Mouse (Mus musculus): ENCODE measurements at regions not wholly inside any gene's neighbourhood (a gene's known extent, or its start where the extent isn't known, plus 50 kb on each side); places are given as distances from the start of the nearest gene placed in this dataset.

GRCm38 (mm10) chr11:19350331-19351242 is 331.8 kb upstream of the Meis1 start:
- WGBS, result 77% methylated on average over 13 of the region's 13 CpGs
- DNase-seq (ENCODE audit: extremely low spot score, low spot score), result no peak

DNA sequence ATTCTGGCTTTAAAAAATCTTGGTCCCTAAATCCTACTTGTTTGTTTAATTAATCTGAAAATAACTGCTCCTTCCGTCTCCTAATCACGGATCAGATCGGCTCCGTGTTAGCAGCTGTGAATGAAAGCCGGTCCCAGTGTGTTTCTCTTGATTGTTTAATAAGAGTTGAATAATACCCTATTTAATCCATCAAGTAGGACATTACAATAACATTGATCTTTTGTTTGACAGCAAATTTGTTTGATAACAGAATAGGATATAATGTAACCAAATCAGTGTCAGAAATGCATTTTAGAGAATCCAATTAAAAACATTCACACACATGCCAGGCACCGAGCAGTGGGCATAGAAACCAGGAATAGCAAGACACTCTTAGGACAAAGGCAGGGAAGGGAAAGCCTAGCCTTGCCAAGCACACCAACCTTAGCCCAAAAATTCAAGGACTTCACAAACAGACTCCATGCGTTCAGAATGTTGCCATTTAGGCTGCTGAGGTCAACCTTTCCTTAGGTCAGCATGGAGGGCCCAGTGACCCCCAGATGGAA is 332.5 kb upstream of the Meis1 start:
- Histone ChIP-seq H3K4me3 (no peak overlapping the region), H3K9me3 (no peaks in the 10 kb centered on the region; the same call in 1 of the 2 replicates), H3K4me1 (peaks cover 20% of the 10 kb centered on the region), H3K27me3 (ENCODE audit: poor library complexity, severe bottlenecking) (peaks cover 53% of the 10 kb centered on the region), H3K36me3 (replicated peaks) (no peaks in the 10 kb centered on the region), H3K27ac (no peak overlapping the region)
- 40% methylated on average over 7 of the region's 7 CpGs for WGBS
- no peak for DNase-seq (ENCODE audit: extremely low spot score, low spot score)

More at GRCm38 (mm10) chr11:19350331-19351242, 331.8 kb upstream of the Meis1 start:
- Histone ChIP-seq H3K4me3 (no peak overlapping the region), H3K27ac (no peak overlapping the region), H3K9me3 (no peaks in the 10 kb centered on the region; the same call in 1 of the 2 replicates), H3K4me1 (peaks cover 20% of the 10 kb centered on the region), H3K27me3 (ENCODE audit: poor library complexity, severe bottlenecking) (peaks cover 53% of the 10 kb centered on the region), H3K36me3 (replicated peaks) (no peaks in the 10 kb centered on the region)

DNA sequence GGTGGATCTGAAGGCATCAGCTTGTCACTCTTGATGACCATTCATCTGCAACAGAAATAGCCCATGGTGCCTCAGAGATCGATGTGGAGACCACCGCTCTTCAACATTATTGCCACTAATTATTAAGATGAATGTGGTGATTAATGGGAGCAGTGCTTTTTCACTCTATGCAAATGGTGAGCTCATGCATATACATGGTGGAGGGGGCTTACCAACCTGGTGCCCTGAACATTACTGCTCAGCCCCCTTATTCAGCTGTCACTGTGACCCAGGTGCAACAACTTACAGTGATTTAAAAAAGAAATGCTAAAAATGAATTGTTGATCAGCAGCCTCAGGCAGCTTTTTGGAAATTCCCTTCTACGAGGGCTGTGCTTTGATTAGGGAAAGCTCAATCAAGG is 334.9 kb upstream of the Meis1 start:
- Histone ChIP-seq H3K4me3 (no peak overlapping the region), H3K27ac (no peak overlapping the region), H3K9me3 (no peaks in the 10 kb centered on the region; the same call in 1 of the 2 replicates), H3K4me1 (peaks cover 20% of the 10 kb centered on the region), H3K36me3 (replicated peaks) (no peaks in the 10 kb centered on the region), H3K27me3 (ENCODE audit: poor library complexity, severe bottlenecking) (peaks cover 39% of the 10 kb centered on the region)
- WGBS, result 87% methylated on average over 3 of the region's 3 CpGs
- no peak for DNase-seq (ENCODE audit: extremely low spot score, low spot score)

- Histone ChIP-seq H3K36me3 (replicated peaks) (no peaks in the 10 kb centered on the region), H3K9me3 (no peaks in the 10 kb centered on the region; the same call in 1 of the 2 replicates), H3K4me3 (no peak overlapping the region), H3K27ac (no peak overlapping the region), H3K4me1 (peaks cover 20% of the 10 kb centered on the region), H3K27me3 (ENCODE audit: poor library complexity, severe bottlenecking) (peaks cover 26% of the 10 kb centered on the region; the same call in 1 of the 2 replicates)
- no peak for DNase-seq (ENCODE audit: extremely low spot score, low spot score)
- WGBS, result 81% methylated on average over 2 of the region's 2 CpGs
These were observed 336.4 kb upstream of the Meis1 start for GRCm38 (mm10) chr11:19355179-19355578.

DNA sequence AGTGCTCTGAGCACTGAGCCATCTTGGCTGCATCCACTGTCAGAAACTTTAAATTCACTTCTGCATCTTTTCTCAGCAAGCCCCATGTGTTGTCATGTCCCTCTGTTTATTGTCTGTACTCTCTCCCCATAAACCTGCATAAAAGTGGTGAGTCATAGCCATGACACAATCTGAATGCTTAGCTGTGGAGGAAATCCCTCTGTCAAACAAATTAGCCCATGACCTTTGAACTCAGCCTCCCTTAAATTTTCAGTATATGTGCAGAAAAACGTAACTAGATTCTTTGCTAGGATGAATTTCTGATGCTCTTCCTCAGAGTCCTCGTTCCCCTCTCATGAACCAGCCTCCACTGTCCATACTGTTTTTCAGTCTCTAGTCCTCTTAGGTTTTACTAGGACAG is 337.4 kb upstream of the Meis1 start:
- DNase-seq (ENCODE audit: extremely low spot score, low spot score), result no peak
- 81% methylated on average over 2 of the region's 2 CpGs for WGBS
- no peak overlapping the region for H3K27ac ChIP-seq
- no peaks in the 10 kb centered on the region for H3K36me3 ChIP-seq (replicated peaks)
- no peak overlapping the region for H3K4me3 ChIP-seq
- peaks cover 14% of the 10 kb centered on the region for H3K4me1 ChIP-seq
- H3K9me3 ChIP-seq, result no peaks in the 10 kb centered on the region; the same call in 1 of the 2 replicates
- peaks cover 22% of the 10 kb centered on the region; the same call in 1 of the 2 replicates for H3K27me3 ChIP-seq (ENCODE audit: poor library complexity, severe bottlenecking)

DNA sequence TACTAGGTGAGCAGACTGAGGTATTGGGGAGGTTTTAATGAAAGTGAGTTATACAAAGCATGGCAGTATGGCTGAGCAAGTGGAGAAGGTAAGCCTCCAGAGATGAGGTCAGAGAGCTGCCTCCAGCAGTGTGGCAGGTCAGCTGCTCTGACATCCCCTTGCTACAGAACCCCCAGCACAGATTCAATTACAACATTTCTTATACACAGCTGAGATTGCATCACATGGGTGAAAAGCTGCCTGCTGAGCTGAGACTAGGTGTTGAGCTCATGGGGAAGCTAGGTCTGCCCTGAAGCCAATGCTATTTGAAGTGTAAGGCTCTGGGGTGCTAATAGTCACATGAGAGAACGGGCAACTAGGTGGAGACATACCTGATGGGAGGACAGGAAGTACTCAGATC is 350.4 kb upstream of the Meis1 start:
- WGBS, result 83% methylated on average over 1 of the region's 1 CpGs
- Histone ChIP-seq H3K27me3 (ENCODE audit: poor library complexity, severe bottlenecking) (no peaks in the 10 kb centered on the region), H3K9me3 (no peaks in the 10 kb centered on the region), H3K4me1 (no peaks in the 10 kb centered on the region), H3K4me3 (no peak overlapping the region), H3K36me3 (replicated peaks) (no peaks in the 10 kb centered on the region), H3K27ac (no peak overlapping the region)
- no peak for DNase-seq (ENCODE audit: extremely low spot score, low spot score)

DNA sequence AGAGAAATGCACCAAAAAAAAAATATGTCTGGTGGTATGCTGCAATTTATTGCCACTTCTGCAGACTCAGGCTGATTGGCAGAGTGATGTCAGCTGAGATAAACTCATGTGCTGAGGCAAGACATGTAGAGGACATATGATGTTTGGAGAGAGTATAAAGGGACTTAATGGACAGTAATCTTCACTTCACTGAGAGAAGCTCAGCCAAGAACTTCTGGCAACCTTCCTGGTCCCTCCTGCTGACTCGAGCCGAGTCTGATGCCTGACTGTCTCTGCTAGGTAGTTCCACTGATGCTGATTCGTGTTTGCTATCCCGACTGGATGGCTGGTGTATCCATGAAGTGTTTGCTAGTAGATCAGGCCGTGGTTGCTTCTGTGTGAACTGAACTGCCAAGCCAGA is 354.7 kb upstream of the Meis1 start:
- no peak overlapping the region for H3K4me3 ChIP-seq
- no peak overlapping the region for H3K27ac ChIP-seq
- no peaks in the 10 kb centered on the region for H3K27me3 ChIP-seq (ENCODE audit: poor library complexity, severe bottlenecking)
- no peaks in the 10 kb centered on the region for H3K9me3 ChIP-seq
- H3K36me3 ChIP-seq (replicated peaks), result no peaks in the 10 kb centered on the region
- 78% methylated on average over 5 of the region's 5 CpGs for WGBS
- no peak for DNase-seq (ENCODE audit: extremely low spot score, low spot score)
- H3K4me1 ChIP-seq, result no peaks in the 10 kb centered on the region

- no peaks in the 10 kb centered on the region for H3K27me3 ChIP-seq (ENCODE audit: poor library complexity, severe bottlenecking)
- no peak overlapping the region for H3K4me3 ChIP-seq
- no peaks in the 10 kb centered on the region for H3K9me3 ChIP-seq
- DNase-seq (ENCODE audit: extremely low spot score, low spot score), result no peak
- H3K36me3 ChIP-seq (replicated peaks), result no peaks in the 10 kb centered on the region
- peaks cover 4% of the 10 kb centered on the region; the same call in 1 of the 2 replicates for H3K4me1 ChIP-seq
- 66% methylated on average over 2 of the region's 2 CpGs for WGBS
- no peak overlapping the region for H3K27ac ChIP-seq
These were observed 362.1 kb upstream of the Meis1 start for GRCm38 (mm10) chr11:19380935-19381334.

GRCm38 (mm10) chr11:19389136-19389535 is 370.4 kb upstream of the Meis1 start:
- 96% methylated on average over 6 of the region's 6 CpGs for WGBS
- no peaks in the 10 kb centered on the region for H3K27me3 ChIP-seq (ENCODE audit: poor library complexity, severe bottlenecking)
- H3K27ac ChIP-seq, result no peak overlapping the region
- H3K36me3 ChIP-seq (replicated peaks), result no peaks in the 10 kb centered on the region
- DNase-seq (ENCODE audit: extremely low spot score, low spot score), result no peak
- no peaks in the 10 kb centered on the region for H3K4me1 ChIP-seq
- no peaks in the 10 kb centered on the region for H3K9me3 ChIP-seq
- H3K4me3 ChIP-seq, result no peak overlapping the region

DNA sequence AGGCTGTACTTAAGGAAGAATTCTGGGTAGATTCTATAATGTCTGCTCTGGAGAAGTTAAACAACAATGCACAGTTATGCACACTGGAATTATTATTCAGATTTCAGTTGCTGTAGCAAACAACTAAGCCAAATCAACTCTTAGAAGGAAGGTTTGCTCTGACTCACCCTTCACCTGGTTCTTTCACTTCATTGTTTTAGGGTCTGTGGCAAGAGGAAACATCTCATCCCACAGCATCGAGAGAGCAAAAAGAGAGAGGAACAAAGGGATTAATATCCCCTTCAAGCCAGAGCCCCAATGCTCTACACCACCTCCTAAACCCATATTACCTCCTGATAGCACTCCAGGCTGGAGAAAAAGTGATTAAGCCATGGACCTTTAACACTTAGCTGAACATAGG is 373.4 kb upstream of the Meis1 start:
- no peak for DNase-seq (ENCODE audit: extremely low spot score, low spot score)
- H3K9me3 ChIP-seq, result no peaks in the 10 kb centered on the region
- no peaks in the 10 kb centered on the region for H3K36me3 ChIP-seq (replicated peaks)
- H3K4me1 ChIP-seq, result no peaks in the 10 kb centered on the region
- H3K27ac ChIP-seq, result no peak overlapping the region
- no peak overlapping the region for H3K4me3 ChIP-seq
- 71% methylated on average over 1 of the region's 1 CpGs for WGBS
- H3K27me3 ChIP-seq (ENCODE audit: poor library complexity, severe bottlenecking), result no peaks in the 10 kb centered on the region

GRCm38 (mm10) chr11:19394372-19394771 is 375.6 kb upstream of the Meis1 start:
- Histone ChIP-seq H3K36me3 (replicated peaks) (no peaks in the 10 kb centered on the region), H3K27me3 (ENCODE audit: poor library complexity, severe bottlenecking) (no peaks in the 10 kb centered on the region), H3K4me1 (no peaks in the 10 kb centered on the region), H3K27ac (no peak overlapping the region), H3K9me3 (no peaks in the 10 kb centered on the region), H3K4me3 (no peak overlapping the region)
- no peak for DNase-seq (ENCODE audit: extremely low spot score, low spot score)

- H3K36me3 ChIP-seq (replicated peaks), result no peaks in the 10 kb centered on the region
- no peaks in the 10 kb centered on the region for H3K9me3 ChIP-seq
- 83% methylated on average over 7 of the region's 7 CpGs for WGBS
- no peaks in the 10 kb centered on the region for H3K4me1 ChIP-seq
- DNase-seq (ENCODE audit: extremely low spot score, low spot score), result no peak
- no peak overlapping the region for H3K27ac ChIP-seq
- no peaks in the 10 kb centered on the region for H3K27me3 ChIP-seq (ENCODE audit: poor library complexity, severe bottlenecking)
- H3K4me3 ChIP-seq, result no peak overlapping the region
These were observed 381.6 kb upstream of the Meis1 start for GRCm38 (mm10) chr11:19400396-19400795.

- 79% methylated on average over 2 of the region's 2 CpGs for whole genome bisulfite sequencing
- no peaks in the 10 kb centered on the region for H3K9me3 ChIP-seq
- H3K36me3 ChIP-seq (replicated peaks), result no peaks in the 10 kb centered on the region
- DNase-seq (ENCODE audit: extremely low spot score, low spot score), result no peak
- no peak overlapping the region for H3K27ac ChIP-seq
- no peak overlapping the region for H3K4me3 ChIP-seq
- H3K27me3 ChIP-seq (ENCODE audit: poor library complexity, severe bottlenecking), result peaks cover 8% of the 10 kb centered on the region; the same call in 1 of the 2 replicates
- peaks cover 15% of the 10 kb centered on the region; the same call in 1 of the 2 replicates for H3K4me1 ChIP-seq
These were observed 401.4 kb upstream of the Meis1 start for GRCm38 (mm10) chr11:19420143-19420542.

Data from forebrain, embryonic 10.5 days (tissue).